22 mouse cellular contexts compared by ENCODE assay signal in the genomic region with DNA sequence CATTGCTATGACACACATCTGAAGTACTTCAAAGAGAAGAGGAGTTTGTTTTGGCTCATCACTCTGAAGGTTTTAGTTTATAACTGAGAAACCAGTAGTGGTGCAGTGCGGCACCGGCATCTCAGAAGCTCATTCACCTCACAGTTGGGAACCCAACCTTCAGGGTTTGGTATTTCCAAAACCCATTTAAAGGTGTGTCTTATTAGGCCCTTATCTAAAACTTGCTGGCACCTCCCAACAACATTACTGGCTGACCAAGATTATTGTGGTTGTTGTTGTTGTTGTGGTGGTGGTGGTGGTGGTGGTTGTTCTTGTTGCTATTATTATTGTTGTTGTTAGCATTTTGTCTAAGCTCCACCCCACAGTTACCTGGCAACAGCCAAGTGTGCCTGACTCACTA. TPM values are rescaled to one million over a fixed set of nuclear protein-coding genes. Genes with fewer than 3 reads are reported as not detected.
DNase-seq lines count a peak whose midpoint lies in the region; ATAC-seq lines count a peak whose summit lies in the region.
"Had no signal": no experiment of that assay in that cellular context is flagged by ENCODE, and none has a peak within 500 bp of the region (broad histone marks: within the 10 kb centered on the region; RNA-seq: fewer than 3 reads in every experiment).

No protein-coding gene starts in this region.

- H3K27ac ChIP-seq in liver, embryonic 12.5 days = peak overlapping the region; percentile 90
- H3K27ac ChIP-seq in liver, embryonic 16.5 days (ENCODE audit: low read length) = peak overlapping the region; percentile 82
- H3K27ac ChIP-seq in forebrain, embryonic 12.5 days = no peak overlapping the region
- no peak overlapping the region for H3K27ac ChIP-seq in kidney, embryonic 16.5 days (ENCODE audit: low read length)
- H3K27ac ChIP-seq: embryonic facial prominence, embryonic 12.5 days; gastrocnemius, adult 2 months; heart, embryonic 15.5 days; hindbrain, embryonic 10.5 days; hindbrain, embryonic 14.5 days had no signal

- peak; percentile 38; the same call in 1 of the 2 replicates for ATAC-seq in liver, embryonic 12.5 days
- peak; percentile 40 for ATAC-seq in liver, embryonic 16.5 days (ENCODE audit: low read depth)
- no peak for ATAC-seq in forebrain, embryonic 12.5 days (ENCODE audit: low FRiP score)
- ATAC-seq in kidney, embryonic 16.5 days (ENCODE audit: low FRiP score, low TSS enrichment) = no peak
- ATAC-seq: forebrain, embryonic 14.5 days had no signal

- H3K27me3 ChIP-seq in liver, embryonic 12.5 days (replicated peaks) = no peaks in the 10 kb centered on the region
- no peaks in the 10 kb centered on the region for H3K27me3 ChIP-seq in liver, embryonic 16.5 days (ENCODE audit: control insufficient read depth, insufficient read depth, low read depth, low read length)
- H3K27me3 ChIP-seq in forebrain, embryonic 12.5 days = no peaks in the 10 kb centered on the region
- H3K27me3 ChIP-seq in kidney, embryonic 16.5 days (ENCODE audit: insufficient read depth, low read length) = no peaks in the 10 kb centered on the region
- H3K27me3 ChIP-seq: embryonic facial prominence, embryonic 12.5 days; heart, embryonic 15.5 days had no signal

- no peaks in the 10 kb centered on the region for H3K36me3 ChIP-seq in liver, embryonic 12.5 days
- H3K36me3 ChIP-seq in liver, embryonic 16.5 days (ENCODE audit: control insufficient read depth, insufficient read depth) = no peaks in the 10 kb centered on the region
- no peaks in the 10 kb centered on the region for H3K36me3 ChIP-seq in forebrain, embryonic 12.5 days (replicated peaks)
- H3K36me3 ChIP-seq in kidney, embryonic 16.5 days (ENCODE audit: insufficient read depth, low read length) = no peaks in the 10 kb centered on the region
- H3K36me3 ChIP-seq: embryonic facial prominence, embryonic 12.5 days; heart, embryonic 15.5 days; hindbrain, embryonic 10.5 days had no signal

- peaks cover 42% of the 10 kb centered on the region for H3K4me1 ChIP-seq in liver, embryonic 12.5 days
- peaks cover 29% of the 10 kb centered on the region for H3K4me1 ChIP-seq in liver, embryonic 16.5 days (ENCODE audit: control insufficient read depth, low read depth, low read length)
- peaks cover 4% of the 10 kb centered on the region; the same call in 1 of the 2 replicates for H3K4me1 ChIP-seq in forebrain, embryonic 12.5 days
- H3K4me1 ChIP-seq in kidney, embryonic 16.5 days (ENCODE audit: insufficient read depth, low read length) = peaks cover 5% of the 10 kb centered on the region; the same call in 1 of the 2 replicates
- H3K4me1 ChIP-seq: embryonic facial prominence, embryonic 12.5 days; heart, embryonic 15.5 days had no signal

- WGBS in liver, embryonic 12.5 days (ENCODE audit: insufficient replicate concordance) = 67% methylated on average over 2 of the region's 2 CpGs
- 73% methylated on average over 2 of the region's 2 CpGs for WGBS in liver, embryonic 16.5 days (ENCODE audit: insufficient replicate concordance)
- WGBS in forebrain, embryonic 12.5 days = 97% methylated on average over 2 of the region's 2 CpGs
- 87% methylated on average over 2 of the region's 2 CpGs for WGBS in kidney, embryonic 16.5 days

- H3K4me2 ChIP-seq in liver, embryonic 12.5 days = peak overlapping the region; percentile 47
- peak overlapping the region; percentile 36; the same call in 1 of the 2 replicates for H3K4me2 ChIP-seq in liver, embryonic 16.5 days (ENCODE audit: low read depth, low read length)
- H3K4me2 ChIP-seq in forebrain, embryonic 12.5 days = no peak overlapping the region
- H3K4me2 ChIP-seq in kidney, embryonic 16.5 days (replicated peaks; ENCODE audit: low read depth, low read length) = no peak overlapping the region
- H3K4me2 ChIP-seq: embryonic facial prominence, embryonic 12.5 days; heart, embryonic 11.5 days; heart, embryonic 15.5 days; hindbrain, embryonic 14.5 days had no signal

- H3K9ac ChIP-seq in liver, embryonic 12.5 days = no peak overlapping the region; the same call in 1 of the 2 replicates
- H3K9ac ChIP-seq in liver, embryonic 16.5 days (ENCODE audit: low read depth, low read length) = no peak overlapping the region
- no peak overlapping the region for H3K9ac ChIP-seq in forebrain, embryonic 12.5 days
- H3K9ac ChIP-seq in kidney, embryonic 16.5 days (replicated peaks; ENCODE audit: low read length) = no peak overlapping the region
- H3K9ac ChIP-seq: embryonic facial prominence, embryonic 12.5 days; heart, embryonic 15.5 days; hindbrain, embryonic 14.5 days had no signal

- no peaks in the 10 kb centered on the region for H3K9me3 ChIP-seq in liver, embryonic 12.5 days (replicated peaks)
- no peaks in the 10 kb centered on the region for H3K9me3 ChIP-seq in liver, embryonic 16.5 days (replicated peaks; ENCODE audit: control insufficient read depth, low read length)
- no peaks in the 10 kb centered on the region for H3K9me3 ChIP-seq in forebrain, embryonic 12.5 days
- H3K9me3 ChIP-seq in kidney, embryonic 16.5 days (ENCODE audit: low read length) = no peaks in the 10 kb centered on the region
- H3K9me3 ChIP-seq: embryonic facial prominence, embryonic 12.5 days; heart, embryonic 15.5 days; hindbrain, embryonic 10.5 days had no signal

- DNase-seq in spleen, adult 12 weeks (ENCODE audit: low spot score) = peak; percentile 16
- no peak for DNase-seq in spleen, adult 18-20 months
- DNase-seq in kidney, adult 9 months = no peak
- no peak for DNase-seq in right cerebral cortex, postnatal 36 days (ENCODE audit: low spot score in 2 of 2)
- DNase-seq: adrenal gland, postnatal 10 days; cerebellum, adult 11-12 months; cerebellum, adult 9-10 months; cerebellum, postnatal 25 days; gastrocnemius, adult 2 months; gastrocnemius, postnatal 25 days; heart, adult 11 months; heart, postnatal 14 days had no signal

- no peak overlapping the region for H3K4me3 ChIP-seq in liver, embryonic 12.5 days
- H3K4me3 ChIP-seq in liver, embryonic 16.5 days (ENCODE audit: low read depth, low read length) = no peak overlapping the region
- H3K4me3 ChIP-seq in forebrain, embryonic 12.5 days (replicated peaks) = no peak overlapping the region
- H3K4me3 ChIP-seq in kidney, embryonic 16.5 days (ENCODE audit: low read length) = no peak overlapping the region
- H3K4me3 ChIP-seq: embryonic facial prominence, embryonic 12.5 days; gastrocnemius, adult 2 months; heart, embryonic 15.5 days; hindbrain, embryonic 10.5 days had no signal

RNA-seq across cellular contexts. Expression of a gene that starts 58.7 kb away (rescaled TPM):
- polyA plus RNA-seq in liver, embryonic 12.5 days (2016; fragmentation: Nextera tagmentation; extraction: Ambion mirVana) = 85.7 and 88.3 TPM in 2 replicates
- polyA plus RNA-seq in liver, embryonic 16.5 days (2015; fragmentation: Nextera tagmentation; extraction: Ambion mirVana) = 104 and 106 TPM in 2 replicates
- 71.3 and 75.2 TPM in 2 replicates for polyA plus RNA-seq in forebrain, embryonic 12.5 days (2016; fragmentation: Nextera tagmentation; extraction: Ambion mirVana)
- polyA plus RNA-seq in kidney, embryonic 16.5 days (2015; fragmentation: Nextera tagmentation; extraction: Ambion mirVana) = 44.8 and 45.9 TPM in 2 replicates

Comparison
In these comparisons a context has a peak if more than half of its experiments do, and no peak if none do; other contexts are left out.
1. ATAC-seq: peak in liver, embryonic 12.5 days (single experiment) and liver, embryonic 16.5 days (single experiment); none in forebrain, embryonic 12.5 days (single experiment) and kidney, embryonic 16.5 days (single experiment).
2. H3K27ac ChIP-seq: peak in liver, embryonic 12.5 days (single experiment) and liver, embryonic 16.5 days (single experiment); none in forebrain, embryonic 12.5 days (single experiment) and kidney, embryonic 16.5 days (single experiment).
3. H3K4me2 ChIP-seq: peak in liver, embryonic 12.5 days (single experiment) and liver, embryonic 16.5 days (single experiment); none in forebrain, embryonic 12.5 days (single experiment) and kidney, embryonic 16.5 days (single experiment).